Mouse (Mus musculus) CD4-positive helper T cell, adult 2 months (primary cell): ENCODE results near the gene Sap30.
"Not testable (repeated sequence)": the region's sequence is repeated elsewhere in the genome, so short reads cannot be mapped to it uniquely, and the experiment has no call there.

ENCODE experiments used
- DNase-seq: peaks from one replicate; pipeline ENCODE4 v3.0.0-alpha.2; 2012; ENCODE audit warnings: low read depth, missing footprints, low spot score

Gene Sap30

DNA sequence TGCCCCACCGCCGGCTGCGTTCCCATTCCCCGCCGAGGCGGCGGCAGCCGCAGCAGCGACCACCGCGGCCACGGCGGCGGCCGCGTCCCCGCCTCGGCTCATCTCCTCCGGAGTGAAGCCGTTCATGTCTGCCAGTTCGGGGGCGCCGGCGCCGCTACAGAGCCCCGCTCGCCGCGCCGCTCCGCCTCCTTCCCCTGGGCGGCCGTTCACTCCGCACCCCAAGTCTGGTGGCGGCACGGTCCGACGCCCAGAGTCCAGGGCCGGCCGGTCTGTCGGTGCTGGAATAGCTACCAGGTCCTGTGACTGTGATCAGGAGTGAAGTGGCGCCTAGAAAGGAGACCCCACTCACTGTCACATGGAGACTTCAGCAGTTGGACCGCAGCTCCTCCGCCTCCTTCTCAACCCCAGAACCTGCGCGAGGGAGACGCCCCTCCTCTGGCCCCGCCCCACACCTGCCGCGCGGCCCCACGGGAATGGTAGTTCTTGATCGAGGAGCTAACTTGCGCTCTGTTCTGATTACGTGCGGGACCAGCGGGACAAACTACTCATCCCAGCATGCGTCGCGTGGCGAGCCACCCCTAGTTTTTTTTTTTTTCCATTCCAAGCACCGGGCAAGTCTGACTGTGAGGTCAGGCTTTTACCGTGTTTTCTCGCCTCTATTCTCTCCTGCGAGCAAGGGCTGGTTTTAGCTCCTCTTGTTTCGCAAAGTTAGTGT lies at the start of gene Sap30:
Gene Sap30, minus strand, starts transcription at position 420 of the 715 bp plus-strand sequence.
- DNase-seq, result peak; percentile 99

- DNase-seq, result no peak
Observed at GRCm38 (mm10) chr8:57536167-57536566, 48.5 kb upstream of the Sap30 start.

GRCm38 (mm10) chr8:57534495-57534894 lies 46.8 kb upstream of the Sap30 start:
- DNase-seq, result no peak

DNA sequence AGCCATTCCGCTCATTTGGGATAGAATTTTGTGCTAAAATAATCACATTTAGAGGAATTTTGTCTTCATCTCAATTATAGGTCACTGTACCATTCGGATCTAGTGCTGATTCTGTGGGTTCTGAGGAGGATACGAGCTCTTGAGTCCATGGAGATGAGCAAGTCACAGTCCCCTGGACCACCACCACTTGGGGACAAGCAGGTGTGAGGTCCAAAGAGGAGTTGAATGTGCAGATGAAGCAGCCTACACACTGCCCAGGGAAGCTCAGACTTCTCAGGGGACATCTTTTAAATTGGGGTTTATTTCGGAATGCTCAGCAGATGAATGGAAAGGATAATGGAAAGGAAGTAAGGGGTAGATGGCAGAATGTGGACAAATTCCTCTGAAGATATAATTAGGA lies 45.4 kb upstream of the Sap30 start:
- DNase-seq, result no peak

- DNase-seq, result peak; percentile 18
Observed at GRCm38 (mm10) chr8:57532223-57532622, 44.6 kb upstream of the Sap30 start.

DNA sequence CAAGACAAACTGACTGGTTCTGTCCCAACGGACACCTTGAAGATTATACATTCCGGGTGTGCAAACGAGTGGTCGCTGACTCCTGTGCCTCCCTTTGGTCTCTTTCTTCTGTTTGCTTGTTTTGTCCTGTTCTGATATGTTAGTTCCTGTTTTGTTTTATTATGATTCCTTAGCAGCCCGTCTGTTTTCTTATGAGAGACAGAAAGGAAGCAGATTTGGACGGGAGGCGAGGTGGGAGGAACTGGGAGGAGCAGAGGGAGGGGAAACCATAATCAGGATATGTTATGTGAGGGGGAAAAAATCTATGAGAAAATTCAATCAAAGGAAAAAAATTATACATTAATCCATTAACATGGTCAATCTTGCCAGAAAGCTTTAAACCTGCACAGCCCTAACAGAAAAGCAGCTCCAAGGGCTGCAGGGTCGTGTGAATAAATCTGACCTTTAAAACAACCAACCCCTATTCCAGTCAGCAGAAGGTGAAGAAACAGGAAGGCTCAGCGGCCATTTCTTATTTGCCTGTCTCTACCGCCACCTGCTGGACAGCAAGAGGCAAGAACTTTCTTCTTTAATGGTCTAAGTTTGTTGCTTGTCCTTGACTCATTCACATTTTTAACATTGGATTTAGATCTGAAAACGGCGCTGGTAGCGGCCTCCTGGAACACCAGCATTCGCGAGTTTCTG lies 43.1 kb upstream of the Sap30 start:
- DNase-seq, result peak; percentile 80

DNA sequence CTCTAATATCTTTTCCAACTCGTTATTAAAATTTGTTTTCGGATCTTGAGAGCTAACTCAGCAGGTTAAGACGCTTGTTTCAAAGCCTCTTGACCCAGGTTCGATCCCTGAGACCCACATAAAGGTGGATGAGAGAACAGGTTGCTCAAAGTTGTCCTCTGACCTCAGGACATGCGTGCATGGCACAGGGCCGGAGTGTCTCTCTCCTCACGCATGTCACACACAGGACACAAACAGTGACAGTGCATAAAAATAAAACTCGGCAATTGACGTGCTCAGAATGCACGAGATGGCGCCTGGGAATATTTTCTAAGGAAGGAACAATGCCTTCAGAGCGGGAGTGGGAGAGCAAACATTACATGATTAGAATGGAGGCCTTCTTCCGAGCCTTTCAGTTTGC lies 42.6 kb upstream of the Sap30 start:
- no peak for DNase-seq

DNA sequence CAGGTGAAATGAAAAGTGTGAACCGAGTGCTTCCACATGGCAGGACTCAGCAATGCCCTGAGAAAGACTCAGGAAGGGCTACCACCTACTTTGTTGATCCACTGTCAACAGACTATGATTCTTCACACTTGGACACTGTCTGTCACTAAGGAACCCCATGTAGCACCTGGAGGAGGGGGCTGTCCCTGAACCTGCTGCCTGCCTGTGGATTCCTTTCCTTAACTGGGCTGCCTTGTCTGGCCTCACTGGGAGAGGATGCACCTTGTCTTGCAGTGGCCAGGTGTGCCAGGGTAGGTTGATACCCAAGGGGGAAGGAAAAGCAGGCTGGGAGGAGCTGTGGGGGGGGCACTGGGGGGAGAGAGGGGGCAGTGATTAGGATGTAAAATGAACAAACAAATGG lies 40.4 kb upstream of the Sap30 start:
- DNase-seq, result no peak

GRCm38 (mm10) chr8:57520186-57520786 lies 32.6 kb upstream of the Sap30 start:
- DNase-seq, result no peak

GRCm38 (mm10) chr8:57517723-57518122 lies 30.1 kb upstream of the Sap30 start:
- DNase-seq, result no peak

DNA sequence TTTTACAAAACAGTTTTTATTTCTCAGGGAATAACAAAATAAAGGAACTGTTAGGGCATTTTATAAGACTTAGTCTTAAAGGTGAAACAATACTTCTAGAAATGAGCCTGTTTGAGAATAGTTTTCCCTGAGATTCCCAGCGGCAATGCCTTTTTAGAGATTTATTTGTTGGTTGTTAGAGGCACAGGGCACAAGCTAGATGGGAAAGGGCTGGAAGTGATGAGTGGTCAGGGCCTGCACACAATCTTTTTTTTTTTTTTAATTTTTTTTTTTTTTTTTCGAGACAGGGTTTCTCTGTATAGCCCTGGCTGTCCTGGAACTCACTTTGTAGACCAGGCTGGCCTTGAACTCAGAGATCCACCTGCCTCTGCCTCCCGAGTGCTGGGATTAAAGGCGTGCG lies 29.0 kb upstream of the Sap30 start:
- DNase-seq, result not testable (repeated sequence)

DNA sequence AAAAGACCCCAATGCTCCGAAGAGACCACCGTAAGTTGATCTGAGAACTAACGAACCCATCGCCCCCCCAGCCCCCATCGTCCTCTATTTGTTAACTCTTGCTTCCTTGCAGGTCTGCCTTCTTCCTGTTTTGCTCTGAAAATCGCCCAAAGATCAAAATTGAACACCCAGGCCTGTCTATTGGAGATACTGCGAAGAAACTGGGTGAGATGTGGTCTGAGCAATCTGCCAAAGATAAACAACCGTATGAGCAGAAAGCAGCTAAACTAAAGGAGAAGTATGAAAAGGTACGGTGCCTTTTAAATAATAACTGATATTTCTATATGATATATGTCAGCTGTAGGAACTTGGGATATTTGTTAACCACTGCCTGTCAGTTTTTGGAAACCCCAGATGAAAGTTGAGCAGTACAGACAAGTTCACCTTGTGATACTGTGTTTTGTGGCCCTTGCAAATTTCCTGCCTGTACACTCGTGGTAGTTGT lies 25.6 kb upstream of the Sap30 start:
- DNase-seq, result peak; percentile 29

DNA sequence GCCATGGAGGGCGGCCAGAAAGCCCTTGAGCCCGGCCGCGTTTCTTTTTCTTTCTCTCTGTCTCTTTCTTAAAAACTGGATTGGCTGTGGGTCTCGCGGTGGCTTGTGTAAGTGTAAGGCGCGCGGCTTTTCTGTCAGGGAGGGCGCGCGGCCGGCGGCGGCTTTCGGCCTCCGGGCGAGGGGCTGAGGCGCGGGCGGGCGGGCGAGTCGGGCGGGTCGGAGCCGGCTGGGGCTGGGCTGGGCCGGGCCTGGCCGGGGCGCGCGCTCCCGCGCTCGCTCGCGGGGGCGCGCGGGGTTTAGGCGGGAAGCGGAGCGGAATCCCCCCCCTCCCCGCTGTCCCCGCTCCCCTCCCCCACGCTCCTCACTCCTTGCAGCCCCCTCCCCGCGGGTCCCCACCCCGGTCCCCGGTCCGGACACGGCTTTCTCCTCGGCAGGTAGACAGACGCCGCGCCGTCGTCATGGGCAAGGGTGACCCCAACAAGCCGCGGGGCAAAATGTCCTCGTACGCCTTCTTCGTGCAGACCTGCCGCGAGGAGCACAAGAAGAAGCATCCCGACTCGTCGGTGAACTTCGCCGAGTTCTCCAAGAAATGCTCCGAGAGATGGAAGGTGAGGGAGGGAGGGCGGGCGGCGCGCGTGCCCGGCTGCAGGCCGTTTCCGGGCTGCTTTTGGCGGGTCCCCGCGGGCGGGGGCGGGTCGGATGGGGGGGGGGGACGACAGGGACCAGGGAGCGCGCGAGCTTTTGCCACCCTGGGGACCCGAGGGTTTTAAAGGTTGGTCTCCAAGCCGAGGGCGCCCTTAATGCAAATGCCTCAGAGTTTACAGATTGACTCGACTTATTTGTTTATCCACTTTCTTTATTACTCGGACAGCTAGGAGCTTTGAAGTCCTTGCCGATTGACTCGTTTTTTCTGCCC lies 24.7 kb upstream of the Sap30 start:
- DNase-seq, result peak; percentile 66

DNA sequence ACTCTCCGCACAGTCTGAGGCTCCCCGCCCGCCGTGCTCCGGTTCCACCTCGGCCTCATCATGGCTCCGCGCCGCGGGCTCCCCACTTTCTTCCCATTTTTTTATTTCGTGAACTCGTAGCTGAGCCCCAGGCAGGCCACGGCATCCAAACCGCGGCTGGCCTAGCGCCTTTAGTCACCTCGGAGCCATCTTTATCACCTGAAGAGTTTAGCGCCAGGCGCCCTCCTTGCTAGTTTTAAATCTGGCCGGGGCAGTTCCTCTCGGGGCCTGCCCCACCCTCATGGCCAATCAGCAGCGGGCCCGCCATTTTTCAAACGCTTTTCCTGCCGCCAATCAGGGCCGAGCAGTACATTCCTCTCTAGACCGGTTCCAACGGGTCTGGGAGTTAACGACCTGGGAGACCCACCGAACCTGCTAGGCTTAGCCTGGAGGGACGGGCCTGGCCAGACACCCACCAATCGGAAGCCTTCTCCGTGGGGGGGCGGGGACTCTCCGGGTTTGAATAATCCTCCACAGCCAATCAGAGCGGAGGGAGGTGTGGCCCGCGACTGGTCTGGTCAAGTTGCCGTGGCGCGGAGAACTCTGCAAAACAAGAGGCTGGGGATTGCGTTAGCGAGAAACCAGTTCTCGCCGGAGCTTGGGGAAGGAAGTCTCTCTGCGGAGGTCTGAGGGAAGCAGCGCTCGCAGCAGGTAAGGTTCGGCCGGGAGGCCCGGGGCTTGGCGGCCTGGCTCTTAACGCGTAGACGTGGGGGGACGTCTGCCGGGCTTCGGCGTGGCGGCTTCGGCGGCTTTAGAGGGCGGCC lies 23.9 kb upstream of the Sap30 start, which contains the start of gene Hmgb2:
Gene Hmgb2, plus strand, starts transcription at position 592 of the 803 bp plus-strand sequence.
- DNase-seq, result peak; percentile 99

- no peak for DNase-seq
Observed at GRCm38 (mm10) chr8:57510791-57511315, 23.2 kb upstream of the Sap30 start.

- no peak for DNase-seq
Observed at GRCm38 (mm10) chr8:57508657-57509056, 21.0 kb upstream of the Sap30 start.

DNA sequence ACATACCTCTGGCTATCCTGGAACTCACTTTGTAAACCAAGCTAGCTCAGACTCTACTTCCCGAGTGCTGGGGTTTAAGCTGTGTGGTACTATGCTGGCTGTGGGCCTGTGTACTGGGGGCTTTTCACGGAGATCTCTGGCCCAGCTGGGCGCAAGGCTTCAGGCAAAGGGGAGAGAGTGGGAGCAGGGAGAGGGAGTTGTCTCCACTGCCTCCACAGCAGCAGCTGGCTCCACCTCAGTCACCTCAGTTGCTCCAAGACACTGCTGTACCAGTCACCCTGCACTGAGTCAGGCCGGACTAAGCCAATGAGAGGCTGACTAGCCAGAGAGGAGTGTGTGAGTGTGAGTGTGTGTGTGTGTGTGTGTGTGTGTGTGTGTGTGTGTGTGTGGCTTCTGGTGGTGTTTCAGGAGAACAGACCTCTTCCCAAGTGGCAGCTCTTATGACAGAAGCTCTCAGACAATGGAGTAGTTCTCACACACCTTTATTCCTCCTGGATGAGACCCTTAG lies 19.9 kb upstream of the Sap30 start:
- DNase-seq, result no peak

GRCm38 (mm10) chr8:57505500-57505899 lies 17.8 kb upstream of the Sap30 start:
- not testable (repeated sequence) for DNase-seq

GRCm38 (mm10) chr8:57503641-57504040 lies 16.0 kb upstream of the Sap30 start:
- peak; percentile 80 for DNase-seq

DNA sequence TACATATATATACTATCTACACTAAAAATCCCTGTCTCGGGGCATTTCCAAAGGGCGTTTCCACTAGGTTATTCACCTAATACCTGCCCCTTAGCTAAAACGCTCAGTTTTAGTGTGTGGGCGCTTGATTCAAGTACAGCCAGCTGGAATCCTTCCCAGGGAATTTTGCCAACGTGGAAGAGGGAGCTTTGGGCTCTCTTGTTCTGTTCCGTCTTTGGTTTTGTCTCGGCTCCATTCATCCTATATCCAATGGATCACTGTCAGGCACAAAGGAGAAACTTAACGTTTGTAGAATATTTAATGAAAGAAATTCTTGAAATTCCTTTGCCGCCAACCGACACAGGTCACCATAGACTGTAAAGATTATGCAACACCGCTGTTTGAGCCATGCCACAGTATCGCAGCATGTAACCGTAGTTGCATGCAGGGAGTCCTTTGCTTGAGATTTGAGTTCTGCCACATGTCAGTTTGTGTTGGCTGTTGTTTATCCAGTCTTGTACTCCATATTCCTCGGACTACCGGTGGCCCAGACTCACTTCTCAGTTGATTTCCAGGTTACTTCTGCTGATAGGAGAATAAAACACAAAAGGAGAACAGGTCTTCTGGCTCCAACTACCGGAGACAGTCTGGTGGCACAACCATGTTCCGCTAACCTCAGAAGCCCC lies 11.3 kb upstream of the Sap30 start:
- DNase-seq, result no peak
